Mouse (Mus musculus) bone marrow, adult 2 months (tissue): ENCODE measurements around the gene Ttc16.

Experiments
- CTCF ChIP-seq: fragments of 200-500 bp; IDR thresholded peaks from 2 replicates; pipeline ENCODE4 v1.5.1; 2011; ENCODE audit warnings: low read length, control low read depth; ENCODE audit not compliant: control insufficient read depth, insufficient read depth
- POLR2A ChIP-seq: fragments of 200-500 bp; IDR thresholded peaks from 2 replicates; pipeline ENCODE4 v1.6.1; 2011; ENCODE audit warnings: low read depth, mild to moderate bottlenecking, control low read depth, low read length, borderline replicate concordance; ENCODE audit not compliant: control insufficient read depth

DNA sequence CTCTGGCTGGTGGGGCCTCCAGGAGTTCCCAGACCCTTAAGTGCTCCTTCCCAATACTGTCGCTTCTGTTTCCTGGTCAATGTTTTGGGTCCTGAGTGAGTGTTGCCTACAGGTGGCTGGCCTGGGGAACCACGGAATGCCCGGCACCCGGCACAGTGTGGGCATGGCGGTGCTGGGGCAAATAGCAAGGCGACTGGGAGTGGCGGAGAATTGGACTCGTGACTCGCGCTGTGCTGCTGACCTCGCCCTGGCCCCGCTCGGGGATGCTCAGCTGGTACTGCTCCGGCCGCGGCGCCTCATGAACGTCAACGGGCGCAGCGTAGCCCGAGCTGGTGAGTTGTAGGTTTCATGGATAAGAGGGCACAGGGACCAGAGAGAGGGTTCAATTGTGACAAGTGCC is 759 bp upstream of the Ttc16 start:
- no peak for TF ChIP-seq CTCF
- TF ChIP-seq POLR2A: no peak
